ENCODE assay signal across 8 mouse cellular contexts in the genomic region with DNA sequence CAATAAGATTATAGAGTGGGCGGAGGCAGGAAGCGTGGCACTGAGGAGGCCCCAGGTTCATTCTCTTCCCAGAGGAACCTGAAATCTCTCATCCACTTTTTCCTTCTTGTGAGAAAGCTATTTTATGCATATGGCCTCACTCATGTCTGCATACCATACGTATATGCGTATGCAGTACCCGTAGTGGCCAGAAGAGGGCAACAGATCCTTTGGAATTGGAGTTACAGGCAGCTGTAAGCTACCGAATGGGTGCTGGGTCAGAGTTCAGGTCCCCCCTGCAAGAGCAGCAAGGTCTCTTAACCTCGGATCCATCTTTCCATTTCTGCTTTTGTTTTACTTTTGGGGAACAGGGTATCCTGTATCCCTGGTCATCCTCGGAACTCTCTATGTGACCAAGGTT. TPM values are rescaled to one million over a fixed set of nuclear protein-coding genes. Genes with fewer than 3 reads are reported as not detected.
DNase-seq lines count a peak whose midpoint lies in the region; ATAC-seq and TF ChIP-seq lines count a peak whose summit lies in the region.

No protein-coding gene starts in this region.

- H3K27me3 ChIP-seq in forebrain, embryonic 10.5 days (ENCODE audit: poor library complexity, severe bottlenecking), result no peaks in the 10 kb centered on the region
- H3K27me3 ChIP-seq in forebrain, embryonic 12.5 days, result no peaks in the 10 kb centered on the region

- no peaks in the 10 kb centered on the region for H3K9me3 ChIP-seq in forebrain, embryonic 10.5 days
- no peaks in the 10 kb centered on the region for H3K9me3 ChIP-seq in forebrain, embryonic 12.5 days

- H3K36me3 ChIP-seq in forebrain, embryonic 10.5 days (replicated peaks), result no peaks in the 10 kb centered on the region
- H3K36me3 ChIP-seq in forebrain, embryonic 12.5 days (replicated peaks), result no peaks in the 10 kb centered on the region

- no peak overlapping the region for H3K4me3 ChIP-seq in forebrain, embryonic 10.5 days
- H3K4me3 ChIP-seq in forebrain, embryonic 12.5 days (replicated peaks), result no peak overlapping the region
- no peak overlapping the region for H3K4me3 ChIP-seq in embryonic fibroblast, embryonic 13.5 days (ENCODE audit: insufficient read depth, low read length)

- 0 out of 2 replicates have a peak, but pooled peaks have one; percentile 8 for TF ChIP-seq CTCF in embryonic fibroblast, embryonic 13.5 days (IDR thresholded peaks at IDR 0.05; ENCODE audit: borderline replicate concordance, insufficient read depth, low read length)

- WGBS in forebrain, embryonic 10.5 days, result 75% methylated on average over 8 of the region's 8 CpGs
- WGBS in forebrain, embryonic 12.5 days, result 75% methylated on average over 8 of the region's 8 CpGs

- peak; percentile 54 for DNase-seq in forebrain, embryonic 10.5 days (ENCODE audit: extremely low spot score, low spot score)
- peak; percentile 54 for DNase-seq in left cerebral cortex, postnatal 4 days
- DNase-seq in left cerebral cortex, adult 11 months (ENCODE audit: low spot score), result no peak
- peak; percentile 50 for DNase-seq in adrenal gland, postnatal 14 days
- peak; percentile 59 for DNase-seq in lung, postnatal 14 days
- DNase-seq in testis, postnatal 10 days (ENCODE audit: low spot score), result peak; percentile 73

- no peak for TF ChIP-seq POLR2A in embryonic fibroblast, embryonic 13.5 days (IDR thresholded peaks at IDR 0.05; ENCODE audit: low read depth, low read length)

- no peak for ATAC-seq in forebrain, embryonic 12.5 days (ENCODE audit: low FRiP score)

- H3K9ac ChIP-seq in forebrain, embryonic 12.5 days, result no peak overlapping the region

- intact Hi-C loops in left cerebral cortex, postnatal 4 days (cut with DNase I), result no loop called here

- peaks cover 9% of the 10 kb centered on the region; the same call in 1 of the 2 replicates for H3K4me1 ChIP-seq in forebrain, embryonic 10.5 days
- no peaks in the 10 kb centered on the region for H3K4me1 ChIP-seq in forebrain, embryonic 12.5 days
- no peaks in the 10 kb centered on the region for H3K4me1 ChIP-seq in embryonic fibroblast, embryonic 13.5 days (ENCODE audit: control insufficient read depth, insufficient read depth, low read length)

- H3K27ac ChIP-seq in forebrain, embryonic 10.5 days, result no peak overlapping the region
- H3K27ac ChIP-seq in forebrain, embryonic 12.5 days, result no peak overlapping the region
- no peak overlapping the region for H3K27ac ChIP-seq in embryonic fibroblast, embryonic 13.5 days (ENCODE audit: insufficient read depth, low read length)

- no peak overlapping the region for H3K4me2 ChIP-seq in forebrain, embryonic 12.5 days

RNA-seq across cellular contexts. Expression of gene Ccdc167, which starts 45.7 kb away (rescaled TPM):
- polyA plus RNA-seq in forebrain, embryonic 10.5 days (2016; fragmentation: Nextera tagmentation; extraction: Ambion mirVana), result 16.0 and 17.9 TPM in 2 replicates
- polyA plus RNA-seq in forebrain, embryonic 12.5 days (2016; fragmentation: Nextera tagmentation; extraction: Ambion mirVana), result 15.8 and 17.8 TPM in 2 replicates
- total RNA-seq in left cerebral cortex, postnatal 4 days (2021), result 10 to 100 TPM; 11.6 to 13.5 TPM
- total RNA-seq in adrenal gland, postnatal 14 days (2021), result 12.7 and 13.9 TPM in 2 replicates
- polyA plus RNA-seq in embryonic fibroblast, embryonic 13.5 days (2011; ENCODE audit: insufficient read length, low read depth, missing spikeins), result 10.8 and 11.0 TPM in 2 replicates
